Comparison of ENCODE assay signal across 13 mouse cellular contexts in the genomic region with DNA sequence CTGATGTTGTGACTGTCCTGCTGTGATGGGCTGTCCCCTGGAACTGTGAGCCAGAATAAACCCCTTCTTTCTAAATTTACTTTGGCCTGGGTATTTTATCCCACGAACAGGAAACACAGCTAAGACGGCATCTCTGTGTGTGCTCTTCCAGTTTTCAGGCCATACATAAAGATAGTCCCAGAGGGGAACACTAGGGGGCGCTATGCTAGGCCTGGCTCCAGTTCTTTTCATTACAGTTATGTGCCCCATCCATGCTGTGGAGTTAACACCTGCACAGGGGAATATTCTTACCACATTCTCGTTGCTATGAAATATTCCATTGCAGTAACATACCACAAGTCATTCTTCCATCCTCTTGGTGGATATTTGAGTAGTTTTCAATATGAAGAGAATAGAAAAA.
DNase-seq lines count a peak whose midpoint lies in the region; ATAC-seq and TF ChIP-seq lines count a peak whose summit lies in the region.
"Had no signal": no experiment of that assay in that cellular context is flagged by ENCODE, and none has a peak within 500 bp of the region (broad histone marks: within the 10 kb centered on the region; RNA-seq: fewer than 3 reads in every experiment).

No protein-coding gene starts in this region.

- H3K36me3 ChIP-seq in forebrain, postnatal 0 days (ENCODE audit: insufficient read depth): no peaks in the 10 kb centered on the region
- no peaks in the 10 kb centered on the region for H3K36me3 ChIP-seq in forebrain, embryonic 13.5 days (ENCODE audit: poor library complexity, severe bottlenecking)
- H3K36me3 ChIP-seq in lung, embryonic 14.5 days (ENCODE audit: insufficient read depth): no peaks in the 10 kb centered on the region
- H3K36me3 ChIP-seq in G1E (replicated peaks): no peaks in the 10 kb centered on the region
- H3K36me3 ChIP-seq in liver, embryonic 14.5 days (replicated peaks; ENCODE audit: control insufficient read depth, insufficient read depth, low read depth): no peaks in the 10 kb centered on the region
- no peaks in the 10 kb centered on the region for H3K36me3 ChIP-seq in forebrain, embryonic 15.5 days
- H3K36me3 ChIP-seq: heart, embryonic 10.5 days had no signal

- H3K4me1 ChIP-seq in forebrain, postnatal 0 days (ENCODE audit: insufficient read depth): no peaks in the 10 kb centered on the region
- H3K4me1 ChIP-seq in forebrain, embryonic 13.5 days: 0 out of 2 replicates have a peak, but pooled peaks cover 4% of the 10 kb centered on the region
- no peaks in the 10 kb centered on the region for H3K4me1 ChIP-seq in lung, embryonic 14.5 days (ENCODE audit: insufficient read depth)
- H3K4me1 ChIP-seq in G1E (ENCODE audit: insufficient read depth, low read depth, low read length): no peaks in the 10 kb centered on the region
- H3K4me1 ChIP-seq in liver, embryonic 14.5 days (replicated peaks; ENCODE audit: control insufficient read depth in 2 of 2, insufficient read depth in 2 of 2, low read length in 1 of 2): no peaks in the 10 kb centered on the region
- H3K4me1 ChIP-seq in forebrain, embryonic 15.5 days: 0 out of 2 replicates have a peak, but pooled peaks cover 5% of the 10 kb centered on the region
- H3K4me1 ChIP-seq: heart, embryonic 10.5 days; megakaryocyte, embryonic 14.5 days had no signal

- no peak overlapping the region for H3K4me3 ChIP-seq in forebrain, postnatal 0 days (ENCODE audit: low read depth, low read length)
- H3K4me3 ChIP-seq in forebrain, embryonic 13.5 days: no peak overlapping the region
- no peak overlapping the region for H3K4me3 ChIP-seq in lung, embryonic 14.5 days (ENCODE audit: low read depth, low read length)
- H3K4me3 ChIP-seq in G1E (ENCODE audit: low read depth, low read length): no peak overlapping the region
- no peak overlapping the region for H3K4me3 ChIP-seq in liver, embryonic 14.5 days (ENCODE audit: insufficient read depth in 1 of 2, low read depth in 2 of 2, low read length in 2 of 2)
- no peak overlapping the region for H3K4me3 ChIP-seq in forebrain, embryonic 15.5 days
- H3K4me3 ChIP-seq: heart, embryonic 10.5 days; megakaryocyte, embryonic 14.5 days had no signal

- no peaks in the 10 kb centered on the region for H3K9me3 ChIP-seq in forebrain, postnatal 0 days (ENCODE audit: low read length)
- no peaks in the 10 kb centered on the region for H3K9me3 ChIP-seq in forebrain, embryonic 13.5 days (replicated peaks)
- no peaks in the 10 kb centered on the region for H3K9me3 ChIP-seq in lung, embryonic 14.5 days (ENCODE audit: low read depth, low read length)
- no peaks in the 10 kb centered on the region for H3K9me3 ChIP-seq in G1E (replicated peaks)
- no peaks in the 10 kb centered on the region for H3K9me3 ChIP-seq in liver, embryonic 14.5 days (ENCODE audit: control insufficient read depth, low read length)
- no peaks in the 10 kb centered on the region for H3K9me3 ChIP-seq in forebrain, embryonic 15.5 days
- H3K9me3 ChIP-seq: heart, embryonic 10.5 days; megakaryocyte, embryonic 14.5 days had no signal

- 65% methylated on average over 4 of the region's 4 CpGs for WGBS in forebrain, postnatal 0 days
- 62% methylated on average over 4 of the region's 4 CpGs for WGBS in forebrain, embryonic 13.5 days
- 57% methylated on average over 4 of the region's 4 CpGs for WGBS in lung, embryonic 14.5 days
- 30% methylated on average over 4 of the region's 4 CpGs for WGBS in liver, embryonic 14.5 days (ENCODE audit: insufficient replicate concordance)
- 66% methylated on average over 4 of the region's 4 CpGs for WGBS in forebrain, embryonic 15.5 days

- no peaks in the 10 kb centered on the region for H3K27me3 ChIP-seq in forebrain, postnatal 0 days (ENCODE audit: insufficient read depth, low read length)
- H3K27me3 ChIP-seq in forebrain, embryonic 13.5 days: no peaks in the 10 kb centered on the region
- no peaks in the 10 kb centered on the region for H3K27me3 ChIP-seq in lung, embryonic 14.5 days (ENCODE audit: insufficient read depth, low read length)
- no peaks in the 10 kb centered on the region; the same call in 1 of the 2 replicates for H3K27me3 ChIP-seq in G1E (ENCODE audit: insufficient read depth, low read length)
- H3K27me3 ChIP-seq in liver, embryonic 14.5 days (ENCODE audit: control insufficient read depth, insufficient read depth, low read length): no peaks in the 10 kb centered on the region
- no peaks in the 10 kb centered on the region for H3K27me3 ChIP-seq in forebrain, embryonic 15.5 days
- H3K27me3 ChIP-seq: megakaryocyte, embryonic 14.5 days had no signal

- H3K4me2 ChIP-seq in forebrain, postnatal 0 days (ENCODE audit: low read depth): no peak overlapping the region
- no peak overlapping the region for H3K4me2 ChIP-seq in forebrain, embryonic 13.5 days
- H3K4me2 ChIP-seq in lung, embryonic 14.5 days: no peak overlapping the region
- H3K4me2 ChIP-seq in liver, embryonic 14.5 days (ENCODE audit: low read depth): no peak overlapping the region
- H3K4me2 ChIP-seq in forebrain, embryonic 15.5 days (replicated peaks): no peak overlapping the region

- no peak for DNase-seq in forebrain, postnatal 0 days
- DNase-seq in lung, embryonic 14.5 days: no peak
- DNase-seq in lung, postnatal 10 days: no peak
- DNase-seq in G1E (ENCODE audit: low spot score): no peak
- no peak for DNase-seq in liver, embryonic 14.5 days (ENCODE audit: low read depth in 3 of 3, low spot score in 3 of 3)
- no peak for DNase-seq in adrenal gland, postnatal 4 days (ENCODE audit: low spot score in 2 of 2)
- DNase-seq: cerebellum, adult 8-10 months; thymus, postnatal 25 days had no signal

- TF ChIP-seq EP300 in liver, embryonic 14.5 days (IDR thresholded peaks at IDR 0.05; ENCODE audit: low read depth): no peak

- H3K27ac ChIP-seq in forebrain, postnatal 0 days (ENCODE audit: low read depth, low read length): no peak overlapping the region
- no peak overlapping the region for H3K27ac ChIP-seq in forebrain, embryonic 13.5 days
- H3K27ac ChIP-seq in lung, embryonic 14.5 days (ENCODE audit: low read depth): no peak overlapping the region
- H3K27ac ChIP-seq in liver, embryonic 14.5 days: no peak overlapping the region
- H3K27ac ChIP-seq in forebrain, embryonic 15.5 days (replicated peaks): no peak overlapping the region
- H3K27ac ChIP-seq: heart, embryonic 10.5 days had no signal

- TF ChIP-seq CTCF in forebrain, postnatal 0 days (IDR thresholded peaks at IDR 0.05; ENCODE audit: low read depth): peak; percentile 22; the same call in 1 of the 2 replicates
- peak; percentile 37 for TF ChIP-seq CTCF in lung, embryonic 14.5 days (IDR thresholded peaks at IDR 0.05; ENCODE audit: low read depth)
- peak; percentile 55; the same call in 1 of the 2 replicates for TF ChIP-seq CTCF in G1E (IDR thresholded peaks at IDR 0.05; ENCODE audit: low read depth, low read length)
- peak; percentile 73 for TF ChIP-seq CTCF in liver, embryonic 14.5 days (IDR thresholded peaks at IDR 0.05; ENCODE audit: low read depth)

- no peak overlapping the region for H3K9ac ChIP-seq in forebrain, postnatal 0 days
- H3K9ac ChIP-seq in forebrain, embryonic 13.5 days: no peak overlapping the region
- no peak overlapping the region for H3K9ac ChIP-seq in lung, embryonic 14.5 days
- H3K9ac ChIP-seq in liver, embryonic 14.5 days (replicated peaks): no peak overlapping the region
- H3K9ac ChIP-seq in forebrain, embryonic 15.5 days (replicated peaks): no peak overlapping the region

- ATAC-seq in forebrain, postnatal 0 days: no peak
- no peak for ATAC-seq in forebrain, embryonic 13.5 days
- no peak for ATAC-seq in lung, embryonic 14.5 days (ENCODE audit: insufficient read depth)
- ATAC-seq in G1E (ENCODE audit: extremely low read depth, insufficient number of reproducible peaks, low FRiP score, poor library complexity, severe bottlenecking): no peak
- no peak for ATAC-seq in liver, embryonic 14.5 days (ENCODE audit: insufficient read depth)
- no peak for ATAC-seq in forebrain, embryonic 15.5 days (replicated peaks)
- ATAC-seq: hindbrain, embryonic 16.5 days had no signal

Comparison
In these comparisons a context has a peak if more than half of its experiments do, and no peak if none do; other contexts are left out.
1. CTCF ChIP-seq: peak in every context shown above with its lines; median percentile 73 in liver, embryonic 14.5 days; 55 in G1E; 37 in lung, embryonic 14.5 days; 22 in forebrain, postnatal 0 days.